Mouse (Mus musculus): Measurements from ENCODE around the gene Ttll6. TPM values are rescaled to one million over a fixed set of nuclear protein-coding genes. Genes with fewer than 3 reads are reported as not detected.
"Not testable (repeated sequence)": the region's sequence is repeated elsewhere in the genome, so short reads cannot be mapped to it uniquely, and the experiment has no call there.

Gene Ttll6
- polyA plus RNA-seq (2014; fragmentation: Nextera tagmentation; extraction: Ambion mirVana): 0.15 and 0.22 TPM in 2 replicates

GRCm38 (mm10) chr11:96133239-96133865, at the start of gene Ttll6:
Ttll6 (plus strand) TSS chr11:96133786.
- 18% methylated on average over 16 of the region's 16 CpGs for WGBS
- Histone ChIP-seq H3K4me1 (replicated peaks; ENCODE audit: control insufficient read depth, insufficient read depth, low read length) (no peaks in the 10 kb centered on the region), H3K4me3 (ENCODE audit: low read depth, low read length) (no peak within 1 kb of the TSS), H3K4me2 (ENCODE audit: low read length) (peak within 1 kb of the TSS; percentile 28; the same call in 1 of the 2 replicates), H3K36me3 (ENCODE audit: control insufficient read depth, insufficient read depth, low read length) (no peaks in the 10 kb centered on the region), H3K9ac (ENCODE audit: low read length) (no peak within 1 kb of the TSS), H3K27ac (ENCODE audit: low read depth) (no peak within 1 kb of the TSS), H3K27me3 (replicated peaks; ENCODE audit: control insufficient read depth, insufficient read depth, low read length) (no peaks in the 10 kb centered on the region), H3K9me3 (ENCODE audit: control insufficient read depth, low read length) (no peaks in the 10 kb centered on the region)
- DNase-seq (ENCODE audit: low spot score) (peak; percentile 88), ATAC-seq (replicated peaks; ENCODE audit: low FRiP score, low TSS enrichment, low read depth) (no peak)

DNA sequence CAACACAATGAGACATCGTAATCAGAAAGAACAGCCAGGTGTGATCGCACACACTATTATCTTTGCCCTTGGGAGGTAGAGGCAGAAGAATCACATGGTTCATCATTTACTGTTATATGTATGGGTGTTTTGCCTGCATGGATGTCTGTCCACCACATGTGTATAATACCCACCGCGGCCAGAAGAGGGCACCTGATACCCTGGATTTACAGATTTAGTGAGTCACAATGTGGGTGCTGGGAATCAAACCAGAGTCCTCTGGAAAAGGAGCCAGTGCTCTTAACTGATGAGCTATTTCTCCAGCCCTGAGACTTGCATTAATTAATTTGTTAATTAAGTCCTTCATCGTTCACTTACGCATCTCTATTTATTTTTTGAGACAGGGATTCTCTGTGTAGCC, 45.6 kb upstream of the Ttll6 start:
- Histone ChIP-seq H3K4me2 (ENCODE audit: low read length) (no peak overlapping the region), H3K27ac (ENCODE audit: low read depth) (no peak overlapping the region), H3K9ac (ENCODE audit: low read length) (no peak overlapping the region), H3K36me3 (ENCODE audit: control insufficient read depth, insufficient read depth, low read length) (no peaks in the 10 kb centered on the region), H3K27me3 (replicated peaks; ENCODE audit: control insufficient read depth, insufficient read depth, low read length) (0 out of 2 replicates have a peak, but pooled peaks cover 2% of the 10 kb centered on the region), H3K9me3 (ENCODE audit: control insufficient read depth, low read length) (0 out of 2 replicates have a peak, but pooled peaks cover 4% of the 10 kb centered on the region), H3K4me3 (ENCODE audit: low read depth, low read length) (no peak overlapping the region), H3K4me1 (replicated peaks; ENCODE audit: control insufficient read depth, insufficient read depth, low read length) (no peaks in the 10 kb centered on the region)
- ATAC-seq (replicated peaks; ENCODE audit: low FRiP score, low TSS enrichment, low read depth): no peak
- DNase-seq (ENCODE audit: low spot score): no peak
- WGBS: 90% methylated on average over 6 of the region's 6 CpGs

DNA sequence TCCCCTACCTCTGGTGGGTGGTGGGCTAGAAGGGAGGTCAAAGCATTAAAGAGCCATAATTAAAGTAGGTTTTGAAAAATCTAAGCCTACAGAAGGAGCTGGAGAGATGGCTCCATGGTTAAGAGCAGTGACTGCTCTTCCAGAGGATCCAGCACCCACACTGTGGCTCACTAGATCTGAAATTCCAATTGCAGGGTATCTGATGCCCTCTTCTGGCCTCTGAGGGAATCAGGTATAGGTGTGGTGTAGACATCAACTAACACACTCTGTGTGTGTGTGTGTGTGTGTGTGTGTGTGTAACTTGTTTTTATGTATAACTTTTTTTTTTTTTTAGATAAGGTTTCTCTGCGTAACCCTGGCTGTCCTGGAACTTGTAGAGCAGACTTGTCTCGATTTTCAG, 42.5 kb upstream of the Ttll6 start:
- Histone ChIP-seq H3K4me3 (ENCODE audit: low read depth, low read length) (no peak overlapping the region), H3K27me3 (replicated peaks; ENCODE audit: control insufficient read depth, insufficient read depth, low read length) (0 out of 2 replicates have a peak, but pooled peaks cover 3% of the 10 kb centered on the region), H3K4me2 (ENCODE audit: low read length) (no peak overlapping the region), H3K36me3 (ENCODE audit: control insufficient read depth, insufficient read depth, low read length) (no peaks in the 10 kb centered on the region), H3K9me3 (ENCODE audit: control insufficient read depth, low read length) (0 out of 2 replicates have a peak, but pooled peaks cover 4% of the 10 kb centered on the region), H3K27ac (ENCODE audit: low read depth) (no peak overlapping the region), H3K4me1 (replicated peaks; ENCODE audit: control insufficient read depth, insufficient read depth, low read length) (no peaks in the 10 kb centered on the region), H3K9ac (ENCODE audit: low read length) (no peak overlapping the region)
- ATAC-seq (replicated peaks; ENCODE audit: low FRiP score, low TSS enrichment, low read depth) (no peak), DNase-seq (ENCODE audit: low spot score) (no peak)
- WGBS: 74% methylated on average over 2 of the region's 2 CpGs

- Histone ChIP-seq H3K4me3 (ENCODE audit: low read depth, low read length) (no peak overlapping the region), H3K27ac (ENCODE audit: low read depth) (no peak overlapping the region), H3K9me3 (ENCODE audit: control insufficient read depth, low read length) (0 out of 2 replicates have a peak, but pooled peaks cover 4% of the 10 kb centered on the region), H3K4me1 (replicated peaks; ENCODE audit: control insufficient read depth, insufficient read depth, low read length) (no peaks in the 10 kb centered on the region), H3K36me3 (ENCODE audit: control insufficient read depth, insufficient read depth, low read length) (no peaks in the 10 kb centered on the region), H3K4me2 (ENCODE audit: low read length) (no peak overlapping the region), H3K27me3 (replicated peaks; ENCODE audit: control insufficient read depth, insufficient read depth, low read length) (0 out of 2 replicates have a peak, but pooled peaks cover 3% of the 10 kb centered on the region), H3K9ac (ENCODE audit: low read length) (no peak overlapping the region)
- 44% methylated on average over 7 of the region's 7 CpGs for WGBS
- ATAC-seq (replicated peaks; ENCODE audit: low FRiP score, low TSS enrichment, low read depth) (no peak), DNase-seq (ENCODE audit: low spot score) (no peak)
Observed at GRCm38 (mm10) chr11:96092674-96093291, 40.8 kb upstream of the Ttll6 start.

- H3K36me3 ChIP-seq (ENCODE audit: control insufficient read depth, insufficient read depth, low read length): no peaks in the 10 kb centered on the region
- H3K9me3 ChIP-seq (ENCODE audit: control insufficient read depth, low read length): no peaks in the 10 kb centered on the region
- no peak overlapping the region for H3K9ac ChIP-seq (ENCODE audit: low read length)
- 3% methylated on average over 3 of the region's 3 CpGs for WGBS
- H3K4me1 ChIP-seq (replicated peaks; ENCODE audit: control insufficient read depth, insufficient read depth, low read length): no peaks in the 10 kb centered on the region
- DNase-seq (ENCODE audit: low spot score) (peak; percentile 82), ATAC-seq (replicated peaks; ENCODE audit: low FRiP score, low TSS enrichment, low read depth) (no peak)
- 0 out of 2 replicates have a peak, but pooled peaks cover 3% of the 10 kb centered on the region for H3K27me3 ChIP-seq (replicated peaks; ENCODE audit: control insufficient read depth, insufficient read depth, low read length)
- no peak overlapping the region for H3K27ac ChIP-seq (ENCODE audit: low read depth)
- no peak overlapping the region for H3K4me3 ChIP-seq (ENCODE audit: low read depth, low read length)
- no peak overlapping the region for H3K4me2 ChIP-seq (ENCODE audit: low read length)
Observed at GRCm38 (mm10) chr11:96093361-96093760, 40.2 kb upstream of the Ttll6 start.

DNA sequence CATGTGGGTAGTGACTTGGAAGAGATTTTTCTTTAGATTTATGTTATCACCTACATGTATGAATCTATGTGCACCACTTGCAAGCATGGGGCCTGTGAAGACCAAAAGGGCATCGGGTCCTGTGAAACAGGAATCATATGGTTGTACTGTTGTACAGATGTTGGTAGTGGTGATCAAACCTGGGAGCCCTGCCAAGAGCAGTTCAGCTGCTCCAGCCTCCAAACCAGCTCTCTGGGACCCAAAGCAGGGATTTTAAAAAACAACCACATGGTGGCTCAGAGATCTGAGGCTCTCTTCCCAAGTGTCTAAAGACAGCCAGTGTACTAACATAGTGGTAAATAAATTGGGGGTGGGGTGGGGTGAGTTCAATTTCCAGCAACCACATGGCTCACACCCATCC, 25.2 kb upstream of the Ttll6 start:
- Histone ChIP-seq H3K27ac (ENCODE audit: low read depth) (no peak overlapping the region), H3K4me1 (replicated peaks; ENCODE audit: control insufficient read depth, insufficient read depth, low read length) (no peaks in the 10 kb centered on the region), H3K4me2 (ENCODE audit: low read length) (no peak overlapping the region), H3K27me3 (replicated peaks; ENCODE audit: control insufficient read depth, insufficient read depth, low read length) (no peaks in the 10 kb centered on the region), H3K9me3 (ENCODE audit: control insufficient read depth, low read length) (no peaks in the 10 kb centered on the region), H3K36me3 (ENCODE audit: control insufficient read depth, insufficient read depth, low read length) (no peaks in the 10 kb centered on the region), H3K4me3 (ENCODE audit: low read depth, low read length) (no peak overlapping the region), H3K9ac (ENCODE audit: low read length) (no peak overlapping the region)
- 82% methylated on average over 1 of the region's 1 CpGs for WGBS
- DNase-seq (ENCODE audit: low spot score) (no peak), ATAC-seq (replicated peaks; ENCODE audit: low FRiP score, low TSS enrichment, low read depth) (no peak)

GRCm38 (mm10) chr11:96110950-96111349, 22.6 kb upstream of the Ttll6 start:
- not testable (repeated sequence) for H3K4me2 ChIP-seq (ENCODE audit: low read length); H3K4me3 ChIP-seq (ENCODE audit: low read depth, low read length); H3K4me1 ChIP-seq (replicated peaks; ENCODE audit: control insufficient read depth, insufficient read depth, low read length); H3K9ac ChIP-seq (ENCODE audit: low read length); DNase-seq (ENCODE audit: low spot score); H3K9me3 ChIP-seq (ENCODE audit: control insufficient read depth, low read length); H3K36me3 ChIP-seq (ENCODE audit: control insufficient read depth, insufficient read depth, low read length); ATAC-seq (replicated peaks; ENCODE audit: low FRiP score, low TSS enrichment, low read depth); H3K27me3 ChIP-seq (replicated peaks; ENCODE audit: control insufficient read depth, insufficient read depth, low read length); H3K27ac ChIP-seq (ENCODE audit: low read depth)
- 57% methylated on average over 2 of the region's 2 CpGs for WGBS

- H3K36me3 ChIP-seq (ENCODE audit: control insufficient read depth, insufficient read depth, low read length): no peaks in the 10 kb centered on the region
- no peaks in the 10 kb centered on the region for H3K4me1 ChIP-seq (replicated peaks; ENCODE audit: control insufficient read depth, insufficient read depth, low read length)
- H3K27me3 ChIP-seq (replicated peaks; ENCODE audit: control insufficient read depth, insufficient read depth, low read length): no peaks in the 10 kb centered on the region
- 42% methylated on average over 14 of the region's 14 CpGs for WGBS
- H3K9ac ChIP-seq (ENCODE audit: low read length): no peak within 1 kb of the TSS
- no peak for ATAC-seq (replicated peaks; ENCODE audit: low FRiP score, low TSS enrichment, low read depth)
- no peaks in the 10 kb centered on the region for H3K9me3 ChIP-seq (ENCODE audit: control insufficient read depth, low read length)
- H3K27ac ChIP-seq (ENCODE audit: low read depth): no peak within 1 kb of the TSS
- H3K4me2 ChIP-seq (ENCODE audit: low read length): no peak within 1 kb of the TSS
- no peak for DNase-seq (ENCODE audit: low spot score)
- no peak within 1 kb of the TSS for H3K4me3 ChIP-seq (ENCODE audit: low read depth, low read length)
Observed at GRCm38 (mm10) chr11:96111751-96112150, 21.8 kb upstream of the Ttll6 start, which contains the start of gene Calcoco2. Calcoco2 (minus strand) TSS chr11:96111964.
